In genomic region chr15:77874807-77875206, GRCm38 (mm10) we compare ENCODE assay signal across 23 mouse cellular contexts. TPM values are rescaled to one million over a fixed set of nuclear protein-coding genes. Genes with fewer than 3 reads are reported as not detected.
DNase-seq lines count a peak whose midpoint lies in the region; ATAC-seq and TF ChIP-seq lines count a peak whose summit lies in the region.
"Had no signal": no experiment of that assay in that cellular context is flagged by ENCODE, and none has a peak within 500 bp of the region (broad histone marks: within the 10 kb centered on the region; RNA-seq: fewer than 3 reads in every experiment).

No protein-coding gene starts in this region.

- H3K36me3 ChIP-seq in liver, embryonic 15.5 days (replicated peaks), result no peaks in the 10 kb centered on the region
- H3K36me3 ChIP-seq: embryonic facial prominence, embryonic 15.5 days; forebrain, embryonic 15.5 days; hindbrain, embryonic 15.5 days; neural tube, embryonic 12.5 days had no signal

- no peak for ATAC-seq in liver, embryonic 15.5 days (ENCODE audit: insufficient read depth)
- ATAC-seq in granulocyte monocyte progenitor cell, adult 5-6 weeks (replicated peaks; ENCODE audit: poor library complexity, severe bottlenecking), result peak; percentile 93
- peak; percentile 97 for ATAC-seq in monocyte, adult 5-6 weeks (replicated peaks; ENCODE audit: insufficient number of reproducible peaks, low FRiP score, low TSS enrichment, poor library complexity, severe bottlenecking)
- ATAC-seq: forebrain, embryonic 15.5 days had no signal

- H3K4me2 ChIP-seq in liver, embryonic 15.5 days, result no peak overlapping the region
- H3K4me2 ChIP-seq: embryonic facial prominence, embryonic 15.5 days; forebrain, embryonic 15.5 days; hindbrain, embryonic 15.5 days; midbrain, embryonic 11.5 days; neural tube, embryonic 12.5 days had no signal

- H3K9me3 ChIP-seq in liver, embryonic 15.5 days (replicated peaks), result no peaks in the 10 kb centered on the region
- H3K9me3 ChIP-seq: embryonic facial prominence, embryonic 15.5 days; forebrain, embryonic 15.5 days; hindbrain, embryonic 15.5 days; neural tube, embryonic 12.5 days had no signal

- no peak for TF ChIP-seq CTCF in bone marrow macrophage, adult 2 months (IDR thresholded peaks at IDR 0.05; ENCODE audit: low read depth, low read length)
- TF ChIP-seq CTCF in gastrocnemius, adult 2 months (IDR thresholded peaks at IDR 0.05), result no peak

- H3K4me1 ChIP-seq in liver, embryonic 15.5 days (replicated peaks), result peaks cover 17% of the 10 kb centered on the region
- H3K4me1 ChIP-seq in bone marrow macrophage, adult 2 months (ENCODE audit: control insufficient read depth, insufficient read depth, low read length), result peaks cover 12% of the 10 kb centered on the region
- H3K4me1 ChIP-seq: embryonic facial prominence, embryonic 15.5 days; forebrain, embryonic 15.5 days; hindbrain, embryonic 15.5 days; neural tube, embryonic 12.5 days had no signal

- 74% methylated on average over 9 of the region's 9 CpGs for WGBS in liver, embryonic 15.5 days (ENCODE audit: insufficient replicate concordance)

- intact Hi-C loops in gastrocnemius, adult 2 months (cut with DNase I), result no loop called here

- no peaks in the 10 kb centered on the region for H3K27me3 ChIP-seq in liver, embryonic 15.5 days
- H3K27me3 ChIP-seq: embryonic facial prominence, embryonic 15.5 days; forebrain, embryonic 15.5 days; hindbrain, embryonic 15.5 days; neural tube, embryonic 12.5 days had no signal

- peak overlapping the region; percentile 20; the same call in 1 of the 2 replicates for H3K27ac ChIP-seq in liver, embryonic 15.5 days (replicated peaks)
- 0 out of 2 replicates have a peak overlapping the region, but pooled peaks have one; percentile 6 for H3K27ac ChIP-seq in bone marrow macrophage, adult 2 months (ENCODE audit: insufficient read depth, low read depth, low read length)
- no peak overlapping the region for H3K27ac ChIP-seq in gastrocnemius, adult 2 months
- H3K27ac ChIP-seq: embryonic facial prominence, embryonic 15.5 days; forebrain, embryonic 15.5 days; hindbrain, embryonic 15.5 days; neural tube, embryonic 12.5 days had no signal

- H3K9ac ChIP-seq in liver, embryonic 15.5 days, result no peak overlapping the region
- H3K9ac ChIP-seq: embryonic facial prominence, embryonic 15.5 days; forebrain, embryonic 15.5 days; hindbrain, embryonic 15.5 days; neural tube, embryonic 12.5 days had no signal

- DNase-seq in liver, result no peak
- no peak for DNase-seq in gastrocnemius, adult 2 months
- DNase-seq in urinary bladder, postnatal 10 days (ENCODE audit: low spot score), result no peak
- DNase-seq: adrenal gland, postnatal 10 days; cerebellum, adult 8-10 months; cerebellum, postnatal 36 days; gastrocnemius, postnatal 10 days; heart, adult 18-20 months; kidney, adult 2 months; kidney, postnatal 25 days; layer of hippocampus, postnatal 36 days; retina, postnatal 1 day; thymus, adult 18-20 months; thymus, postnatal 36 days had no signal

- no peak for TF ChIP-seq POLR2A in bone marrow macrophage, adult 2 months (IDR thresholded peaks at IDR 0.05; ENCODE audit: borderline replicate concordance, low read depth, low read length)

- no peak overlapping the region for H3K4me3 ChIP-seq in liver, embryonic 15.5 days (replicated peaks)
- H3K4me3 ChIP-seq in bone marrow macrophage, adult 2 months (ENCODE audit: insufficient read depth, low read length), result no peak overlapping the region
- H3K4me3 ChIP-seq in gastrocnemius, adult 2 months, result no peak overlapping the region
- H3K4me3 ChIP-seq: embryonic facial prominence, embryonic 15.5 days; forebrain, embryonic 15.5 days; hindbrain, embryonic 15.5 days; neural tube, embryonic 12.5 days had no signal

RNA-seq across cellular contexts. Expression of gene Myh9, which starts 32.8 kb away (rescaled TPM):
- 19.5 and 20.3 TPM in 2 replicates for polyA plus RNA-seq in liver, embryonic 15.5 days (2015; fragmentation: Nextera tagmentation; extraction: Ambion mirVana)
- 170 and 194 TPM in 2 replicates for polyA plus RNA-seq in bone marrow macrophage, adult 2 months (2012; ENCODE audit: insufficient read depth, insufficient read length, missing spikeins)
- total RNA-seq in granulocyte monocyte progenitor cell, adult 5-6 weeks (2014; fragmentation: Nextera tagmentation), result 199 and 315 TPM in 2 replicates
- total RNA-seq in granulocyte monocyte progenitor cell, adult 5-6 weeks (2017), result 285 and 305 TPM in 2 replicates
- total RNA-seq in monocyte, adult 5-6 weeks (2017), result 908 to 1,221 TPM (median 925 TPM) in 3 replicates
- 10 to 100 TPM; 37.4 to 57.4 TPM for total RNA-seq in gastrocnemius, adult 2 months (2021)

RNA-seq across cellular contexts. Expression of gene Txn2, which starts 54.0 kb away (rescaled TPM):
- polyA plus RNA-seq in liver, embryonic 15.5 days (2015; fragmentation: Nextera tagmentation; extraction: Ambion mirVana), result 185 and 208 TPM in 2 replicates
- 141 and 148 TPM in 2 replicates for polyA plus RNA-seq in bone marrow macrophage, adult 2 months (2012; ENCODE audit: insufficient read depth, insufficient read length, missing spikeins)
- total RNA-seq in granulocyte monocyte progenitor cell, adult 5-6 weeks (2014; fragmentation: Nextera tagmentation), result 214 and 226 TPM in 2 replicates
- total RNA-seq in granulocyte monocyte progenitor cell, adult 5-6 weeks (2017), result 65.7 and 89.0 TPM in 2 replicates
- 27.0 to 38.4 TPM (median 33.9 TPM) in 3 replicates for total RNA-seq in monocyte, adult 5-6 weeks (2017)
- total RNA-seq in gastrocnemius, adult 2 months (2021), result 100 to 1,000 TPM; 189 to 247 TPM
